Mouse (Mus musculus): ENCODE results near the gene Mical3.

GRCm38 (mm10) chr6:120995541-120995940 is 135.3 kb downstream of the Mical3 start:
- TF ChIP-seq CTCF (IDR thresholded peaks at IDR 0.05; ENCODE audit: control insufficient read depth, insufficient read depth, insufficient read length) (no peak), MAX (IDR thresholded peaks at IDR 0.05) (no peak), MYOG (IDR thresholded peaks at IDR 0.05; ENCODE audit: control insufficient read depth, extremely low read depth, insufficient read length) (no peak)

Measured in C2C12 (cell line).